Mouse (Mus musculus): ENCODE measurements at regions not wholly inside any gene's neighbourhood (a gene's known extent, or its start where the extent isn't known, plus 50 kb on each side); places are given as distances from the start of the nearest gene placed in this dataset.
"Not testable (repeated sequence)": the region's sequence is repeated elsewhere in the genome, so short reads cannot be mapped to it uniquely, and the experiment has no call there.

DNA sequence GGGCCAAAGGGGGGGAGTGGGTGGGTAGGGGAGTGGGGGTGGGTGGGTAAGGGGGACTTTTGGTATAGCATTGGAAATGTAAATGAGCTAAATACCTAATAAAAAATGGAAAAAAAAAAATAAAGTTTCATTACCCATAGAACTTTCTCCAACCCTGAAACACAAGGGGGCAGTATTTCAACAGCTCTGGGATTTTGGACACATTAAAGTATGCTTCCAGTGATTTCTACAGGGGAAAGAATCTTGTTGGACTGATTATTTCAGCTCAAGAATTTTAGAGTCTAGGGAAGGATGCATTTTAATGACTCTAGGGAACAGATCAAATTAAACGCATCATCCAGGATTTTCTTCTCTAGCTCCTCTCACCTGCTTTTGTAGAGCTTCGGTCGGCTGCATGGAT is 345.9 kb downstream of the Nrcam start:
- POLR2A ChIA-PET; ATAC-seq; H3K27me3 ChIP-seq; in situ Hi-C loops (cut with MboI; ENCODE audit: low pct_unique_long_range_greater_than_20kb): not testable (repeated sequence)
- DNase-seq (ENCODE audit: low read depth, low spot score): peak; percentile 6
- CTCF ChIA-PET: interaction anchor here (0.9 to 1.9 kb wide), 8 partner anchors 10 to 711 kb away, joined by 3 to 8 read pairs (median 4); no protein-coding TSS in a partner anchor

DNA sequence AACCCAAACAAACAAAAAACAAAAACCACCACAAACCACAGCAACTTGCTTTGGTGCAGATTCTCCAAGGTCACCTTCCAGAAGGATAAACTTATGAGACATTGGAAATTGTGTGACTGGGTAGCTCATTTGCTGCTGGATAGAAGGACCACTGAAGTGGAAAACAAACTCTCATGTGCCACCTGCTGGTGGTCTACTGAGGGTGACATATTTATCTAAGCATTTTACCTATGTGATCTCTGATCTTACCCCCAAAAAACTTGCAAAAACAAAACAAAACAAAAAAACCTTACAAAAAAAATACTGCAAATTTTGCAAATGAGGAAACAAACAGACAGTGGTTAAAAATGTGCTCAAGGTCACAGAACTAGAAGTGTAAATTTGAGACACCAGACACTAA is 346.3 kb downstream of the Nrcam start:
- ATAC-seq: no peak
- ChIA-PET CTCF (interaction anchor here (0.9 to 1.9 kb wide), 7 partner anchors 10 to 710 kb away, joined by 3 to 8 read pairs (median 3); no protein-coding TSS in a partner anchor), POLR2A (no interaction called here)
- in situ Hi-C loops (cut with MboI; ENCODE audit: low pct_unique_long_range_greater_than_20kb): no loop called here
- H3K27me3 ChIP-seq: no peaks in the 10 kb centered on the region
- TF ChIP-seq CTCF (IDR thresholded peaks at IDR 0.05): peak; percentile 51
- DNase-seq (ENCODE audit: low read depth, low spot score): no peak
